Mouse (Mus musculus) forebrain, embryonic 10.5 days (tissue): ENCODE measurements around the gene Stat3. TPM values are rescaled to one million over a fixed set of nuclear protein-coding genes. Genes with fewer than 3 reads are reported as not detected.

Source experiments
- DNase-seq: peaks from one replicate; pipeline ENCODE4 v3.0.0-alpha.2; 2017; ENCODE audit warnings: low spot score; ENCODE audit errors: extremely low spot score
- H3K27ac ChIP-seq: fragments of 300-500 bp; sonication (generic); 2 replicates; pipeline ENCODE4 v1.5.1; 2016; ENCODE audit warnings: mild to moderate bottlenecking
- H3K27me3 ChIP-seq: fragments of 300-500 bp; sonication (generic); 2 replicates; pipeline ENCODE4 v1.6.1; 2016; ENCODE audit warnings: mild to moderate bottlenecking; ENCODE audit not compliant: poor library complexity, severe bottlenecking
- H3K36me3 ChIP-seq: fragments of 300-500 bp; sonication (generic); replicated peaks from 2 replicates; pipeline ENCODE4 v1.6.1; 2016; ENCODE audit warnings: mild to moderate bottlenecking, moderate library complexity
- H3K4me1 ChIP-seq: fragments of 300-500 bp; sonication (generic); 2 replicates; pipeline ENCODE4 v1.6.1; 2016
- H3K4me3 ChIP-seq: fragments of 300-500 bp; sonication (generic); 2 replicates; pipeline ENCODE4 v1.5.1; 2016; ENCODE audit warnings: mild to moderate bottlenecking, moderate library complexity
- H3K9me3 ChIP-seq: fragments of 300-500 bp; sonication (generic); 2 replicates; pipeline ENCODE4 v1.6.1; 2016; ENCODE audit warnings: mild to moderate bottlenecking, moderate library complexity
- WGBS: fragments of 180-500 bp; shearing (Covaris S2); methylation state at CpG from one replicate; pipeline ENCODE4 v1.1.7; 2016; 5-methylcytosine and 5-hydroxymethylcytosine counted together
- polyA plus RNA-seq: library from polyadenylated mRNA; unstranded; fragments of >200 nt; fragmentation: Nextera tagmentation; extraction: Ambion mirVana; gene quantifications from 2 replicates; pipeline ENCODE4 v1.2.1, GENCODE M21; 2016

Gene Stat3
- polyA plus RNA-seq, 1 experiment from 2014 or later, result 15.6 TPM

GRCm38 (mm10) chr11:100959826-100960225 lies 20.5 kb upstream of the Stat3 start:
- WGBS, result 32% methylated on average over 3 of the region's 3 CpGs
- H3K36me3 ChIP-seq, result no peaks in the 10 kb centered on the region
- no peak for DNase-seq
- peaks cover 18% of the 10 kb centered on the region for H3K4me1 ChIP-seq
- H3K4me3 ChIP-seq, result no peak overlapping the region
- no peak overlapping the region for H3K27ac ChIP-seq
- no peaks in the 10 kb centered on the region for H3K9me3 ChIP-seq
- H3K27me3 ChIP-seq, result peaks cover 68% of the 10 kb centered on the region

DNA sequence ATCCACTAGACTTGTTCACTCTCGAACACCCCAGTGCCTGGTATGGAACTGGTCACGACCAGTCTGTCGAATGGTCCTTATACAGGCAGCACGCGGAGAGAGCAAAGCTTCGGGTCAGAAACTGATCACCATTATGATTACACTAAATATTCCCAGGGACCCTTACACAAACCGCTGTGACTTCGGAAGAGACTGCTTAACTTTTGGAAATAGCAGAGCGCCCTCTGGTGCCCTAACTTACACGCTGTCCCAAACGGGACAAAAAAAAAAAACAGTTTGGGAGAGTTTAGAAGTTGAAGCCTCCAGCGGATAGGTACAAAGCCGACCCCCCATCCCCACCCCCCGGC lies 20.1 kb upstream of the Stat3 start:
- DNase-seq, result peak; percentile 47
- peaks cover 18% of the 10 kb centered on the region for H3K4me1 ChIP-seq
- H3K9me3 ChIP-seq, result no peaks in the 10 kb centered on the region
- H3K4me3 ChIP-seq, result peak overlapping the region; percentile 42
- 6% methylated on average over 14 of the region's 14 CpGs for WGBS
- H3K27ac ChIP-seq, result no peak overlapping the region
- H3K27me3 ChIP-seq, result peaks cover 64% of the 10 kb centered on the region
- no peaks in the 10 kb centered on the region for H3K36me3 ChIP-seq

DNA sequence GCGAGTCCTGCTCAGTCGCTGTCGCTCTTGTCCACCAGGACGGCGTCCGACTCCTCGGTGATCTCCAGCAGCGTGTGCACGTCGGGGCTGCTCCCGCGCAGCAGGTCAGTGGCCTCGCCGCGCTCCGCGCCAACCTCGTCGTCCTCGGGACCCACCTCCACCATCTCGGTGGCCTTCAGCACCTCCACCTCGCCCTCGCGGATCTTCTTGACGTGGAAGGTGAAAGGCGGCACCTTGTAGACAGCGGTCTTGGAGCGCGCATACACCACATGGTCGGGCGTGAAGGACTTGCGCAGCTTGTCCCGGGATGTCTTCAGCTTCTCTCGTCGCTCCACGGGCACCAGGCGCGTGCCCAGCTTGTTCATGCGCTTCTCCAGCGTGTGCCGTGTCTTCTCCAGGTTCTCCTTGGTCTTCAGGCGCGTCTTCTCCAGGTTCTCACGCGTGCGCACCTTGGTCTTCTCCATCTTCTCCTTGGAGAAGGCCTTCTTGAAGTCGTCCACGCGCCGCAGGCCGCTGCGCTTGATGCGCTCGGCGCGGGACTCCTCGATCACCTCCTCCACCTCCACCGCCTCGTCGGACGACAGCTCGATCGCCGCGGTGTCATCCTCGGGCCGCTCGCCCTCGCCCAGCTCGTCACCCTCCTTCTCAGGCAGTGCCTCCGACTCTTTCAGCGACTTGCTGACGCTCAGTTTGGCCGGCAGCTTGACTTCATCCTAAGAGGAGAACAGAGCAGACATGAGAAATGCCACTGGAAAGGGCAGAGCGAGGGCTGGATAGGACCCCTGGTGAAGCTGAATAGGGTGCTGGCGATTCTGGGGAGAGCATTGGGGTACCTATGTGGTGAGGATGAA lies 19.5 kb upstream of the Stat3 start:
- Histone ChIP-seq H3K4me3 (peak overlapping the region; percentile 42), H3K36me3 (no peaks in the 10 kb centered on the region), H3K4me1 (peaks cover 18% of the 10 kb centered on the region), H3K27me3 (peaks cover 58% of the 10 kb centered on the region), H3K9me3 (no peaks in the 10 kb centered on the region), H3K27ac (no peak overlapping the region)
- DNase-seq, result peak; percentile 25
- WGBS, result 7% methylated on average over 76 of the region's 76 CpGs

GRCm38 (mm10) chr11:100957915-100958469 lies 18.7 kb upstream of the Stat3 start:
- Histone ChIP-seq H3K4me3 (no peak overlapping the region), H3K27ac (no peak overlapping the region), H3K36me3 (no peaks in the 10 kb centered on the region), H3K4me1 (peaks cover 18% of the 10 kb centered on the region), H3K9me3 (no peaks in the 10 kb centered on the region), H3K27me3 (peaks cover 55% of the 10 kb centered on the region)
- DNase-seq, result no peak
- WGBS, result 36% methylated on average over 6 of the region's 6 CpGs

DNA sequence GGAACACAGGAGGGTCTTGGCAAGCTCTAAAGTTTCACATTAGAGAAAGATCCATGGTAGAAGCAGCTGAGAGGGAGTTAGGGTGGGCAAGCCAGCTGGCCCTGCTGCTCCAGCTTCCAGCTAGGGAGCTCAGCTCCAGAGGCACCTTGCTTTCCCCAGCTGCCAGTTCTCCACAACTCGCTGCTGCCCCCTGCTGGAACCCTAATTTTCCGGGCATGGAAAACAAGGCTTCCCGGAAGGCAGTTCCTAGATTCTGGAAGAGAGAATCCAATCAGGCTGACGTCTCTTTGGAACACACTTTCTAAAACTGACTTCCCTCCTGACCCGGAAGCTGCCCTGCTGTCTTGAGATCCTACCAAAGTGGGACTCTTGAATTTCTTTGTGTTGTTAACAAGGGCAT lies 17.9 kb upstream of the Stat3 start:
- H3K27me3 ChIP-seq, result peaks cover 51% of the 10 kb centered on the region
- no peak overlapping the region for H3K27ac ChIP-seq
- DNase-seq, result peak; percentile 92
- WGBS, result 3% methylated on average over 5 of the region's 5 CpGs
- no peak overlapping the region for H3K4me3 ChIP-seq
- no peaks in the 10 kb centered on the region for H3K9me3 ChIP-seq
- peaks cover 18% of the 10 kb centered on the region for H3K4me1 ChIP-seq
- no peaks in the 10 kb centered on the region for H3K36me3 ChIP-seq

DNA sequence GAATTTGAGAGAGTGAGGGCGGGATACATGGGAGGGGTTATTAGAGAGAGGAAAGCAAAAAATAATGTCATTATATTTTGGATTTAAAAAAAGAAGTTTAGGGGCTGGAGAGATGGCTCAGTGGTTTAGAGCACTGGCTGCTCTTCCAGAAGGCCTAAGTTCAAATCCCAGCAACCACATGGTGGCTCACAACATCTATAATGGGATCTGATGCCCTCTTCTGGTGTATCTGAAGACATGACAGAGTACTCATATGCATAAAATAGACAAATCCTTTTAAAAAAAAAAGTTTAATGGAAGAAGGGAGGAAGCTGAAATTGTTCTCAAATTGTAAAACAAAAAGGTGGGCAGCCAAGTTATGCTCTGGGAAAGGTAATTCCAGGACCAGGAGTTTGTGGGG lies 10.2 kb upstream of the Stat3 start:
- no peaks in the 10 kb centered on the region for H3K4me1 ChIP-seq
- H3K4me3 ChIP-seq, result no peak overlapping the region
- no peak for DNase-seq
- H3K9me3 ChIP-seq, result 0 out of 2 replicates have a peak, but pooled peaks cover 4% of the 10 kb centered on the region
- WGBS, result 79% methylated on average over 1 of the region's 1 CpGs
- H3K27ac ChIP-seq, result no peak overlapping the region
- H3K36me3 ChIP-seq, result no peaks in the 10 kb centered on the region
- H3K27me3 ChIP-seq, result no peaks in the 10 kb centered on the region

DNA sequence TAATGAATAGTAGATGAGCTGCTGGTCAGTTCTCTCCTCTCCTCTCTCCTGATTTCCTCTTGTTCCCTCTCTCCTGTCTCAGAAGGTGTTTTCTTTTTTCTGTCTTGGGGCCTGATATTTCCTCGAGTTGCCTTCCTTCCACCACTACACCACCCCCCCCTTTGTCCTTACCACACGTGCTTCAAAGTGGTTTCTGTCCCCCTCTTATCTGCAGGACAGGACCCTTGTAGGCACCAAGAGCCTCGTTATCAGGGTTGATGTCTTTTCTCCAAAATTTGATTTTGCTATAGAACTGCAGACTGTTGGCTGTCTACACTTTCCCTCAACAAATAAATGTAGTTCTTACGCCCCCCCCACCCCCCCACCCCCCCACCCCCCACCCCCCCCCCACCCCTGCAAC lies 9.0 kb upstream of the Stat3 start:
- no peaks in the 10 kb centered on the region for H3K27me3 ChIP-seq
- 58% methylated on average over 4 of the region's 4 CpGs for WGBS
- no peaks in the 10 kb centered on the region for H3K36me3 ChIP-seq
- no peak for DNase-seq
- H3K4me1 ChIP-seq, result no peaks in the 10 kb centered on the region
- H3K4me3 ChIP-seq, result no peak overlapping the region
- H3K27ac ChIP-seq, result no peak overlapping the region
- 0 out of 2 replicates have a peak, but pooled peaks cover 4% of the 10 kb centered on the region for H3K9me3 ChIP-seq

DNA sequence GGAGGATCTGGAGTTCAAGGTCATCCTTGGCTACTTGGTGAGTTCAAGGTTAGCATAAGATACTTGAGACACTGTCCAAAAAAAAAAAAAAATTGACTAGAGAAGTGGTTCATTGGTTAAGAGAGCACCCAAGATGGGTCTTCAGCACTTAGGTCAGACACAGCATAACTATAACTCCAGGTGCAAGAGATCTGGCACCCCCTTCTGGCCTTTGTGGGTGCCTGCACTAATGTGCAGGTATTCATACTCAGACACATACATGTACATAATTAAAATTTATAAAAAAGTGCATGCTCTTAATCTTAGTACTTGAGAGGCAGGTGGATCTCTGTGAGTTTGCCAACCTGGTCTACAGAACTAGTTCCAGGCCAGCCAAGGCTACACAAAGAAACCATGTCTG lies 8.2 kb upstream of the Stat3 start:
- Histone ChIP-seq H3K27me3 (no peaks in the 10 kb centered on the region), H3K4me3 (no peak overlapping the region), H3K27ac (no peak overlapping the region), H3K4me1 (no peaks in the 10 kb centered on the region), H3K36me3 (no peaks in the 10 kb centered on the region), H3K9me3 (0 out of 2 replicates have a peak, but pooled peaks cover 4% of the 10 kb centered on the region)
- DNase-seq, result no peak

- Histone ChIP-seq H3K27ac (no peak overlapping the region), H3K36me3 (no peaks in the 10 kb centered on the region), H3K4me3 (no peak overlapping the region), H3K9me3 (0 out of 2 replicates have a peak, but pooled peaks cover 4% of the 10 kb centered on the region), H3K4me1 (no peaks in the 10 kb centered on the region), H3K27me3 (0 out of 2 replicates have a peak, but pooled peaks cover 3% of the 10 kb centered on the region)
- WGBS, result 53% methylated on average over 4 of the region's 4 CpGs
- no peak for DNase-seq
Observed at GRCm38 (mm10) chr11:100946862-100947261, 7.5 kb upstream of the Stat3 start.

DNA sequence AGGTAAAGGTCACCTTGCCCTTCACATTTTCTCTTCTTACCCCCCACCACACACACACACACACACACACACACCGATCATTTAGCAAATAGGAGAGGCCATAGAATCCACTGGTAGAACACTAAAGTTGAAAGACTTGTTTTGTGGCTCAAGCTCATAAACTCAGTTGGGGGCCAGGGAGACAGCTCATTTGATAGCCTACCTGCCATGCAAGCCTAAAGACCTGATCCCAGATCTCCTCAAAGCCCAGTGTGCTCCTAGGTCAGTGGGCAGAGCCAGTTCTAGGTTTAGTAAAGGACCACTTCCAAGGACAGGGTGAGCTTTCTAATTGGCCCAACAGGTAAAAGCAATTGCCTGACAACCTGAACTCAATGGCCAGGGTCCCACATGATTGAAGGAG lies 3.0 kb upstream of the Stat3 start:
- Histone ChIP-seq H3K27ac (no peak overlapping the region), H3K4me1 (peaks cover 22% of the 10 kb centered on the region), H3K27me3 (peaks cover 11% of the 10 kb centered on the region), H3K36me3 (no peaks in the 10 kb centered on the region), H3K9me3 (no peaks in the 10 kb centered on the region), H3K4me3 (no peak overlapping the region)
- no peak for DNase-seq
- 92% methylated on average over 1 of the region's 1 CpGs for WGBS

GRCm38 (mm10) chr11:100938711-100939511 lies 429 bp downstream of the Stat3 start:
- no peak for DNase-seq
- Histone ChIP-seq H3K4me3 (peak overlapping the region; percentile 83), H3K27ac (peak overlapping the region; percentile 92), H3K27me3 (peaks cover 11% of the 10 kb centered on the region), H3K4me1 (peaks cover 27% of the 10 kb centered on the region), H3K36me3 (no peaks in the 10 kb centered on the region), H3K9me3 (no peaks in the 10 kb centered on the region)
- WGBS, result under 1% methylated on average over 47 of the region's 48 CpGs

DNA sequence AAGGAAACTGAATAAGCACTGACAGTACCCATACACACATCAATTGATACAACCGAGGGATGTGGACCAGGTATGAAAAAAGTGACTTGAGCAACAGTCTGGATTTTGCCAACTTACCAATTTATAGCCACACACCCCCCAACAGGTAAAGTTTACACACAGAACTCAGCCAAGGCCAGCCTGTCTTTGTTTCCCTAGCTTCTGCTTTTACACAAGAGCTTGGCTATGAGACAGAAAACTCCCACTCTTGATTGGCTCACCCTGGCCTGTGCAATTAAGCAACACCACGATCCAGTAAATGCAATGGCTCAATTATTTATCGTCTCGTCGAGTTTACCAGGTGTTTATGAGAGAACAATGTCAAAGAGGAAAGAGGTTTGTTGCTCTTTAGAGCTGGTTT lies 1.2 kb downstream of the Stat3 start:
- H3K4me1 ChIP-seq, result peaks cover 27% of the 10 kb centered on the region
- H3K27ac ChIP-seq, result no peak overlapping the region
- peaks cover 11% of the 10 kb centered on the region for H3K27me3 ChIP-seq
- peak overlapping the region; percentile 83 for H3K4me3 ChIP-seq
- H3K9me3 ChIP-seq, result no peaks in the 10 kb centered on the region
- no peaks in the 10 kb centered on the region for H3K36me3 ChIP-seq
- no peak for DNase-seq
- WGBS, result 43% methylated on average over 5 of the region's 5 CpGs

DNA sequence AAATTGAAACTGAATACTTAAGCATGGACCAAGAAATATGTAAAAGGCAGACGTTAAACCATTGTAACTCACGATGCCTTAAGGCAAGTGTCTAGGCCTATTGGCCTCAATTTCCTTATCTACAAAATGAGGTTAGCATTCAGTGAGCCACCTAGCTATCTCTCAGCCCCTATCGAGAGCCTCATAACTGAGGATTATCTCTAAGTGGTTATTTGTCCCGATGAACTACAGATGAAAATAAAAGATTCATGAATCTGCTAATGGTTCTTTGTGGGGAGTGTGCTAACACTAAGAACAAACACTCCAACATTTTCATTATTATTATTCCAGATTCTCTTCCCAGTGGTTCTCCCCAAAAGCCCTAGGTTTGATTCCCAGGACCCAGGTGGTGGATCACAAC lies 2.0 kb downstream of the Stat3 start:
- Histone ChIP-seq H3K36me3 (no peaks in the 10 kb centered on the region), H3K4me3 (no peak overlapping the region), H3K27ac (no peak overlapping the region), H3K4me1 (peaks cover 27% of the 10 kb centered on the region), H3K27me3 (peaks cover 10% of the 10 kb centered on the region), H3K9me3 (no peaks in the 10 kb centered on the region)
- DNase-seq, result no peak
- WGBS, result 86% methylated on average over 4 of the region's 4 CpGs
